Mouse (Mus musculus): ENCODE measurements around the gene Tbc1d1. TPM values are rescaled to one million over a fixed set of nuclear protein-coding genes. Genes with fewer than 3 reads are reported as not detected.

Gene Tbc1d1
- polyA plus RNA-seq, 1 experiment from 2014 or later: 31.7 TPM

- Histone ChIP-seq H3K4me1 (ENCODE audit: control insufficient read depth, insufficient read depth, low read length) (peaks cover 9% of the 10 kb centered on the region), H3K9ac (ENCODE audit: low read length) (peak overlapping the region; percentile 9; the same call in 1 of the 2 replicates), H3K27ac (ENCODE audit: low read length) (peak overlapping the region; percentile 82), H3K27me3 (ENCODE audit: control insufficient read depth, insufficient read depth, low read length) (no peaks in the 10 kb centered on the region), H3K9me3 (replicated peaks; ENCODE audit: control insufficient read depth, low read length) (no peaks in the 10 kb centered on the region), H3K4me2 (ENCODE audit: low read depth, low read length) (0 out of 2 replicates have a peak overlapping the region, but pooled peaks have one; percentile 11), H3K4me3 (replicated peaks; ENCODE audit: low read length) (no peak overlapping the region), H3K36me3 (ENCODE audit: control insufficient read depth, insufficient read depth, low read length) (0 out of 2 replicates have a peak, but pooled peaks cover 5% of the 10 kb centered on the region)
- 57% methylated on average over 16 of the region's 16 CpGs for WGBS
- ATAC-seq (ENCODE audit: insufficient read depth, low FRiP score): peak; percentile 88
Measured at GRCm38 (mm10) chr5:64345181-64345735, 189.2 kb downstream of the Tbc1d1 start.

- 0 out of 2 replicates have a peak overlapping the region, but pooled peaks have one; percentile 9 for H3K9ac ChIP-seq (ENCODE audit: low read length)
- H3K4me1 ChIP-seq (ENCODE audit: control insufficient read depth, insufficient read depth, low read length): peaks cover 9% of the 10 kb centered on the region
- 0 out of 2 replicates have a peak overlapping the region, but pooled peaks have one; percentile 11 for H3K4me2 ChIP-seq (ENCODE audit: low read depth, low read length)
- 0 out of 2 replicates have a peak, but pooled peaks cover 5% of the 10 kb centered on the region for H3K36me3 ChIP-seq (ENCODE audit: control insufficient read depth, insufficient read depth, low read length)
- H3K27me3 ChIP-seq (ENCODE audit: control insufficient read depth, insufficient read depth, low read length): no peaks in the 10 kb centered on the region
- H3K27ac ChIP-seq (ENCODE audit: low read length): peak overlapping the region; percentile 82
- peak; percentile 49; the same call in 1 of the 2 replicates for ATAC-seq (ENCODE audit: insufficient read depth, low FRiP score)
- no peak overlapping the region for H3K4me3 ChIP-seq (replicated peaks; ENCODE audit: low read length)
- 63% methylated on average over 7 of the region's 7 CpGs for WGBS
- no peaks in the 10 kb centered on the region for H3K9me3 ChIP-seq (replicated peaks; ENCODE audit: control insufficient read depth, low read length)
Measured at GRCm38 (mm10) chr5:64345761-64346160, 189.7 kb downstream of the Tbc1d1 start.

- peaks cover 9% of the 10 kb centered on the region for H3K4me1 ChIP-seq (ENCODE audit: control insufficient read depth, insufficient read depth, low read length)
- H3K9me3 ChIP-seq (replicated peaks; ENCODE audit: control insufficient read depth, low read length): no peaks in the 10 kb centered on the region
- H3K4me3 ChIP-seq (replicated peaks; ENCODE audit: low read length): no peak overlapping the region
- H3K9ac ChIP-seq (ENCODE audit: low read length): 0 out of 2 replicates have a peak overlapping the region, but pooled peaks have one; percentile 8
- peak overlapping the region; percentile 82 for H3K27ac ChIP-seq (ENCODE audit: low read length)
- 72% methylated on average over 6 of the region's 6 CpGs for WGBS
- no peak; the same call in 1 of the 2 replicates for ATAC-seq (ENCODE audit: insufficient read depth, low FRiP score)
- 0 out of 2 replicates have a peak, but pooled peaks cover 5% of the 10 kb centered on the region for H3K36me3 ChIP-seq (ENCODE audit: control insufficient read depth, insufficient read depth, low read length)
- no peaks in the 10 kb centered on the region for H3K27me3 ChIP-seq (ENCODE audit: control insufficient read depth, insufficient read depth, low read length)
- H3K4me2 ChIP-seq (ENCODE audit: low read depth, low read length): no peak overlapping the region
Measured at GRCm38 (mm10) chr5:64346343-64346885, 190.3 kb downstream of the Tbc1d1 start.

GRCm38 (mm10) chr5:64348166-64348565 is 192.1 kb downstream of the Tbc1d1 start:
- H3K4me3 ChIP-seq (replicated peaks; ENCODE audit: low read length): no peak overlapping the region
- H3K9ac ChIP-seq (ENCODE audit: low read length): no peak overlapping the region
- ATAC-seq (ENCODE audit: insufficient read depth, low FRiP score): no peak
- WGBS: 96% methylated on average over 2 of the region's 2 CpGs
- no peaks in the 10 kb centered on the region for H3K27me3 ChIP-seq (ENCODE audit: control insufficient read depth, insufficient read depth, low read length)
- no peak overlapping the region for H3K27ac ChIP-seq (ENCODE audit: low read length)
- no peak overlapping the region for H3K4me2 ChIP-seq (ENCODE audit: low read depth, low read length)
- peaks cover 7% of the 10 kb centered on the region for H3K4me1 ChIP-seq (ENCODE audit: control insufficient read depth, insufficient read depth, low read length)
- H3K36me3 ChIP-seq (ENCODE audit: control insufficient read depth, insufficient read depth, low read length): 0 out of 2 replicates have a peak, but pooled peaks cover 5% of the 10 kb centered on the region
- H3K9me3 ChIP-seq (replicated peaks; ENCODE audit: control insufficient read depth, low read length): no peaks in the 10 kb centered on the region

- Histone ChIP-seq H3K4me3 (replicated peaks; ENCODE audit: low read length) (no peak overlapping the region), H3K9me3 (replicated peaks; ENCODE audit: control insufficient read depth, low read length) (no peaks in the 10 kb centered on the region), H3K4me1 (ENCODE audit: control insufficient read depth, insufficient read depth, low read length) (peaks cover 5% of the 10 kb centered on the region), H3K9ac (ENCODE audit: low read length) (no peak overlapping the region), H3K4me2 (ENCODE audit: low read depth, low read length) (no peak overlapping the region), H3K36me3 (ENCODE audit: control insufficient read depth, insufficient read depth, low read length) (0 out of 2 replicates have a peak, but pooled peaks cover 5% of the 10 kb centered on the region), H3K27me3 (ENCODE audit: control insufficient read depth, insufficient read depth, low read length) (no peaks in the 10 kb centered on the region), H3K27ac (ENCODE audit: low read length) (no peak overlapping the region)
- ATAC-seq (ENCODE audit: insufficient read depth, low FRiP score): no peak
- 83% methylated on average over 8 of the region's 8 CpGs for WGBS
Measured at GRCm38 (mm10) chr5:64348780-64349179, 192.7 kb downstream of the Tbc1d1 start.

GRCm38 (mm10) chr5:64351968-64352367 is 195.9 kb downstream of the Tbc1d1 start:
- WGBS: 86% methylated on average over 6 of the region's 6 CpGs
- no peak overlapping the region for H3K4me2 ChIP-seq (ENCODE audit: low read depth, low read length)

GRCm38 (mm10) chr5:64358639-64359584 is 202.8 kb downstream of the Tbc1d1 start:
- no peaks in the 10 kb centered on the region for H3K9me3 ChIP-seq (replicated peaks; ENCODE audit: control insufficient read depth, low read length)
- peak overlapping the region; percentile 61 for H3K27ac ChIP-seq (ENCODE audit: low read length)
- H3K4me2 ChIP-seq (ENCODE audit: low read depth, low read length): no peak overlapping the region
- H3K27me3 ChIP-seq (ENCODE audit: control insufficient read depth, insufficient read depth, low read length): no peaks in the 10 kb centered on the region
- H3K36me3 ChIP-seq (ENCODE audit: control insufficient read depth, insufficient read depth, low read length): no peaks in the 10 kb centered on the region
- peak; percentile 61 for ATAC-seq (ENCODE audit: insufficient read depth, low FRiP score)
- 0 out of 2 replicates have a peak overlapping the region, but pooled peaks have one; percentile 8 for H3K9ac ChIP-seq (ENCODE audit: low read length)
- H3K4me3 ChIP-seq (replicated peaks; ENCODE audit: low read length): no peak overlapping the region
- 56% methylated on average over 18 of the region's 18 CpGs for WGBS
- H3K4me1 ChIP-seq (ENCODE audit: control insufficient read depth, insufficient read depth, low read length): peaks cover 22% of the 10 kb centered on the region

More at GRCm38 (mm10) chr5:64351968-64352367, 195.9 kb downstream of the Tbc1d1 start:
- Histone ChIP-seq H3K4me3 (replicated peaks; ENCODE audit: low read length) (no peak overlapping the region), H3K27ac (ENCODE audit: low read length) (no peak overlapping the region), H3K4me1 (ENCODE audit: control insufficient read depth, insufficient read depth, low read length) (0 out of 2 replicates have a peak, but pooled peaks cover 4% of the 10 kb centered on the region), H3K36me3 (ENCODE audit: control insufficient read depth, insufficient read depth, low read length) (0 out of 2 replicates have a peak, but pooled peaks cover 5% of the 10 kb centered on the region), H3K27me3 (ENCODE audit: control insufficient read depth, insufficient read depth, low read length) (no peaks in the 10 kb centered on the region), H3K9me3 (replicated peaks; ENCODE audit: control insufficient read depth, low read length) (no peaks in the 10 kb centered on the region), H3K9ac (ENCODE audit: low read length) (no peak overlapping the region)
- no peak for ATAC-seq (ENCODE audit: insufficient read depth, low FRiP score)

- Histone ChIP-seq H3K4me2 (ENCODE audit: low read depth, low read length) (no peak overlapping the region), H3K4me1 (ENCODE audit: control insufficient read depth, insufficient read depth, low read length) (peaks cover 32% of the 10 kb centered on the region)
- 78% methylated on average over 8 of the region's 8 CpGs for WGBS
Measured at GRCm38 (mm10) chr5:64360147-64360875, 204.2 kb downstream of the Tbc1d1 start.

More at GRCm38 (mm10) chr5:64360147-64360875, 204.2 kb downstream of the Tbc1d1 start:
- no peak for ATAC-seq (ENCODE audit: insufficient read depth, low FRiP score)
- H3K27me3 ChIP-seq (ENCODE audit: control insufficient read depth, insufficient read depth, low read length): no peaks in the 10 kb centered on the region
- H3K9ac ChIP-seq (ENCODE audit: low read length): no peak overlapping the region
- H3K4me3 ChIP-seq (replicated peaks; ENCODE audit: low read length): no peak overlapping the region
- no peaks in the 10 kb centered on the region for H3K9me3 ChIP-seq (replicated peaks; ENCODE audit: control insufficient read depth, low read length)
- no peaks in the 10 kb centered on the region for H3K36me3 ChIP-seq (ENCODE audit: control insufficient read depth, insufficient read depth, low read length)
- peak overlapping the region; percentile 69 for H3K27ac ChIP-seq (ENCODE audit: low read length)

All from stomach, embryonic 16.5 days (tissue).